Mouse (Mus musculus) liver, adult 2 months (tissue): ENCODE data around the gene Zfp26.

Experiments used
- CTCF ChIP-seq: fragments of 200-500 bp; IDR thresholded peaks from 2 replicates; pipeline ENCODE4 v1.5.1; 2011; ENCODE audit warnings: low read depth, low read length, control low read depth
- POLR2A ChIP-seq: fragments of 200-500 bp; IDR thresholded peaks from 2 replicates; pipeline ENCODE4 v1.6.1; 2011; ENCODE audit warnings: low read length, control low read depth; ENCODE audit not compliant: insufficient read depth; ENCODE audit errors: extremely low read depth

DNA sequence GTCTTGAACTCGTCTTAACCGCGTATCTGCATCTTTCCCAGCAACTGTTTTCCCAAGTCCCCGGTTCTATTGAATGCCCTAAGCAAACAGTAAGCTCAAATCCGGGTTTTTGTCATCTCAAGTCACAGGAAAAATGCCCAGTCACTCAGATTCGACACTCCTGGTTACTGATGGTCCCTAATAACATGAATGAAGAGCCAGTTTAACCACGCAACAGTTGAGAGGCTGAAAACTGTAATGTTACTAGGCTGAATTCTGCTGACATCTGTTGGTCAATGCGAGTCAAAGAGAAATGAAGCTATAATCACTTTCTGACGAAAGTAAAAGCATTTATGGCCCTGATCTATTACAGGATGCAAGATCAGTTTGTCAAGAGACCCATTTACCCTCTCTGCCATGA is 33.3 kb upstream of the Zfp26 start:
- TF ChIP-seq CTCF: no peak
- TF ChIP-seq POLR2A: no peak
